Mouse (Mus musculus) megakaryocyte, adult 5-6 weeks (primary cell): ENCODE measurements at regions not wholly inside any gene's neighbourhood (a gene's known extent, or its start where the extent isn't known, plus 50 kb on each side); places are given as distances from the start of the nearest gene placed in this dataset.

Experiments used
- ATAC-seq: 2 replicates; pipeline ENCODE4 v1.8.0; 2016; ENCODE audit warnings: mild to moderate bottlenecking, inconsistent platforms; ENCODE audit not compliant: poor library complexity, severe bottlenecking

DNA sequence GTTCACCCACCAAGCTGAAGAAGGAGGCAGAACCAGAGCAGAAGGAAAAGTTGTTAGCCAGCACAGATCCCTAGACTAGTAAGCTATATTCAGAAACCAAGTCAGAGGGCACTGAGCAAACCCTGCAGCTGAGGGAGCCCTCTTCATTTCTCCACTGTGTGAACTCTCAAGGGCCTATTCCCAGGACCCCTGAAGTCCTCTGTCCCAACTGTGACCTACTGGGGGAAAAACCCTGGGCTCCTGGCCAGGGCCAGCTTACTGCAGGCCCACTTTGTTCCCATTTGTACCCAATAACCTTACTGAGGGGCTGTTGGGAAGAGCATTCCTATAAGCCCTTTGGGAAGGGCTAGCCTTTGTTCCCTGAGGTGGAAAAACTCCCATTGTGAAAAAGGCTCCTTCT lies 174.7 kb upstream of the Camk1g start:
- ATAC-seq = no peak

DNA sequence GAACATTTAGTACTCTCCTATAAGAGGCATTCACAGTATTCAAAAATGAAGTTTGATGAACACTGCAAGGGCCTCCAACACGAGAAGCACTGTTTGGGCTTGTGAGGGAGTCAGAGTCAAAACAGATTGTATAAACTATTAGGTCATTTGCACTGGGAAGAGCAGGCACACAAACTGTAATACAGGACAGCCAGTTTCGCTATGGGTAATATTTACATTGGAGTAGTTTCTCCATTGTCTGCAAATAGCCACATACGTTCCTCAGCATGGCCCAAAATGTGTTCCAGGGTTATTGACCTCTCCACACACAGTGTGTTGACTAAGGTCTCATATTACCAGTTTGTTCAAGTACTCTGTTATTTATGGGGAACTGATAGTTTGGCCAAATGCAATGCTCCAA lies 173.7 kb upstream of the Camk1g start:
- no peak for ATAC-seq

DNA sequence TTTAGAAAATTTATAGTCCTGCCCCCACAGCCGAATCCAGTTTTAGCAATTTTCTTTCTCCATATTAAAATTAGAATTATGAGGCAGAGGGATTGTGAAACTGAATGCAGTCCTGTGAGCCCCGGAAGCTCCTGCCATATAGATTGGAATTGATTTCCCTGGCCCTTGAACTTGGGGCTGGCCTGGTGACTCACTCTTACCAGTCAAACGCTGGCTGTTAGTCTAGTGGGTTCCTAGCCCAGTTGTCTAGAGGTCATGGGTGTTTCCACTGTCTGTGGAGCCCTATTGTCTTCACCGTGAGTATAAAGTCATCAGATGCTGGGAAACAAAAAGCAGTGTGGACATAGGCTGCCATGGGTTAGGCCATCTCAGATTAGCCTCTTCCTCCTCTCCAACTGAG lies 173.2 kb upstream of the Camk1g start:
- ATAC-seq = no peak

DNA sequence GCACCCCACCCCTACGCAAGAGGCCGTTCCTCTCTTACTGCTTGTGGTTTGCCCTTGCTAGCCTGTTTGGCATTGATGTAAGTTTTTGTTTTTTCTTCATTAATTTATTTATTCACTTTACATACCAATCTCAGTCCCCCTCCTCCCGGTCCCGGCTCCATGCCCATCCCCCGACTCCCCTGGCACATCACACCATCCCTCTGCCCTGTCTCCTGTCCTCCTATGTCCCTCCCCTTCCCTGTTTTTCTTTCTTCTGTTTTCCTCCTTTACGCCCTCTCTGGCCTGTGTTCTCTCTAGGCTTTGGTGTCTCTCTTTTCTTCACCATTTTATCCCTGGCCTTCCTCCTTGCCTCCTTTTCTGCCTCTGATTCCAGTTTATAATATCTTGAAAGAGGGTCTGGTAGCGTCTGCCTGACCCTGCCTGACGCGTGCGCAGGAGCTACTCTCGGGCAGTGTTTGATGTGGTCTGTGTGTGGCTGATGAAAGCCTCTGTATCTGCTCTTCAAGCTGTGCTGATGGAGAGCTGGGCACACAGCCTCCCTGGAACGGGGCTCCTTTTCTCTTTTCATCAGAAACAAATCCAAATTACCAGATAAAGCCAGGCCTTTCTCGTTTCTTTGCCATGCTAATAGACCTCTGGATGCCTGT lies 172.0 kb upstream of the Camk1g start:
- no peak for ATAC-seq

DNA sequence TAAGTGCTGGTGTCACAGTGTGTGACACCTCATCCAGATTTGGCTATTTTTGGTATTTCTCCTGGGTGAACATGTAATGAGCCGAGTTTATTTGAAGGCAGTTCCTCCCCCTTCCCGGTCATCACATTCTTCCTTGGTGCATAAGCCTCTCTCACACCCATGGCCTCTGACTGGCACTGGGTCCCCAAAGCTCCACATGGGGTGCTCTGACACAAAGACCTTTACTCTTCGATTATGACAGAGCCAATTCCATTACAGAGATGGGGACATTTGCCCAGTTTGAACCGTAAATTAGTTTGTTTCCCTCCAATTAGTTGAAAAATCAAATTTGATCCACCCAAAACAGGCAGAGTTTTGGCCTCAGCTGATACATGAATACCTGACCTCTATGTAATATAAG lies 171.2 kb upstream of the Camk1g start:
- ATAC-seq = no peak

DNA sequence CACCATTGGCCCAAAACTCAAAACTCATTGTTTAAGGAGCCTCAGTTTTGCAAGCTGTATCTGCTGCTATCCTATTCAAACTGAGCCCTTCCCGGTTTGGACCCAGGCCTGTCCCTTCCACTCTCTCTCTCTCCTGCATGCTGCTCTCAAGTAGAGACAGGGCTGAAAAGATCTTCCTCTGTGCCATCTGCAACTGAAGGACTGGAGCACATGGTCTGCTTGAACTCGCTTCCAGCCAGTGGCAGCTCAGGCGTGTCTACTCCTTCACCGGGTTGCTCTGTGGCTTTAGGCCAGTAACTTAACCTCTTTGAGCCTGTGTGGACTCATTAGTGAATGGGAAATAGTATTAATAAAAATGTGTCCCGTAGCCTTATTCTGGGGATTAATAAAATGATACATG lies 170.4 kb upstream of the Camk1g start:
- ATAC-seq = no peak

DNA sequence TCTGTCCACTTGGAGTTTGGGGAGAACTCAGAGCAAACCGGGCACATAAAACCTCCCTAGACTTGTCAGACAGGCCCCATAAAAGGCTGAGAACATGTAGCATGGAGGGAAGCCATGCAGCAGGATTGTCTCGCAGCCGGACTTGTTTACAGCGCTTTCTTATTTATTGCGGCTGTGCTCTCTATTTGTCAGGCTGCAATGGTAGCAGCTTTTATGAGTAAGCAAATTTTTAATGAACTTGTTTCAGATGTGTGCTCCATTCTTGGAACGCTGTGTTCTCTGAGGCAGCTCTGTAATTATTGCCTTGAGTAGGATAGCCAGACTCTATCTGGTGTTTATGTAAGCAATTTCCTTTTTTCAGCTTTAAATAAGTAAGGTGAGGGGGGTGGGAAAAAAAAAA lies 169.2 kb upstream of the Camk1g start:
- no peak for ATAC-seq

DNA sequence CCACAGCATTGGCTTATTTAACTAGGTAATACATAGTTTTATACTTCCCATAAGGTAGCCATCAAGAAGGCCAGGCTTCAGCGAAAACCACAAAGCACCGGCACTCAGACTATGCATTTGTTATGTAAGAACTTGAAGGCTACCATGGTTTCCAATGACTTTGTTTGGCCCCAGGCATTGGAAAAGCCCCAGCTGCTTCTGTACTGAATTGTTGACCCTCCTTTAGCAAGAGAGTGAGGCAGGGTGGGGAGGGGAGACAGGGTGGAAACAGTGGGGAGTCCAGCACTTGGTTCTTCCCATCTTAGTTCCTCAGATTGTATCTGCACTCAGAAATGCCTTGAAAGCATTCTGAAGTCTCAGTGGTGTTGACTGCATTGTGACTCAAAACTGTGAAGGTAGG lies 168.3 kb upstream of the Camk1g start:
- ATAC-seq = no peak

DNA sequence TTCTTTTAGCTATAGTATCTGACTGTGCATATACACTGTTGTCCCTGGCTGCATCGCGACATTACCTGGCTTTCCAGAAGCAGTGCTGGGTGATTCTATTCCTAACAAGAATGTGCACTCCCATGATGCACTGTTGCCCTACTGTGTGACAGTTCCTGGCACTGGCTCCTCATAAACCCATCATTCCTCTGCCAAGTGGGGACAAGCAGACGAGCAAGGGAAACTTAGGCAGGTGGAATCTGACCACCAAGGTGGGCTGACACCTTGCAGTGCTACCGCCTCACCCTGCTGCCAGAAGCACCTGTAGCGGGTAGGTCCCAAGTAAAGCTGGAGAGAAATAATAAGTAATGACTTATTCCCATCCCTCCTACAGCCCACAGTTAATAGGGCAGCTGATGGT lies 167.5 kb upstream of the Camk1g start:
- no peak for ATAC-seq

DNA sequence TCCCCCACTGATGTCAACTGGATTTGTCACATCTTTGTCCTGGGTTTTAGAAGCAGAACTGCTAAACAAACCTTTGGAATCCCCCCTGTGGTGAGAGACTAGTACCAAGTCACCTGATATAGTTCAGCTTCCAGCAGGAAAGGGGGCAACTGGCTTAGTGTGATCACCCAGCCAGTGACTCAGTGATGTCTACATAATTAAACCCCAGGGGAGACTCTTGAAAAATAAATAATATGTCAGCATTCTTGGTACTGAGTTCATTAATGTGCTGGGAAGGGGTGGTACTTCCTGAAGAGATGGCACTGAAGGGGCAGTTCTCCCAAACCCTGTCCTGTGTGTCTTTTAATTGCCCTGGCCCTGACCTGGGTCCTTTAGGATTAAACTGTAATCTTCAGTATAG lies 166.5 kb upstream of the Camk1g start:
- no peak for ATAC-seq

DNA sequence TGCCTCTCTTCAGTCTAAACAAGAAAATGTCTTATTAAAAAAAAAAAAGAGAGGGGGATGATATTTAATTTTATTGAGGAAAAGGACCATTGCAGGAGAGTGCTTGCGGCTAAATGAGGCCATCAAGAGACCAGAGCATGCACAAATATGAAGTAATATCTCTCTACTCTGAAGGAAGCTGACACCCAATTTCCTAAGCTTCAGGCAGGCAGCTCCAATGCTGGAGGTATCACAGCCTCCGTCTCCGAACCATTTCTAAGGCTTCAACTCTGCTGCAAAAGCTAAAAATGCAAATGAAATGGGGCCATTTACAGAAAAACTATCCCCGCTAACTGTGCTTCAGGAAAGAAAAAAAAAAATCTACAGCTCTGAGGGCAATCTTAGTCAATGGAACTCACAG lies 164.4 kb upstream of the Camk1g start:
- no peak for ATAC-seq

DNA sequence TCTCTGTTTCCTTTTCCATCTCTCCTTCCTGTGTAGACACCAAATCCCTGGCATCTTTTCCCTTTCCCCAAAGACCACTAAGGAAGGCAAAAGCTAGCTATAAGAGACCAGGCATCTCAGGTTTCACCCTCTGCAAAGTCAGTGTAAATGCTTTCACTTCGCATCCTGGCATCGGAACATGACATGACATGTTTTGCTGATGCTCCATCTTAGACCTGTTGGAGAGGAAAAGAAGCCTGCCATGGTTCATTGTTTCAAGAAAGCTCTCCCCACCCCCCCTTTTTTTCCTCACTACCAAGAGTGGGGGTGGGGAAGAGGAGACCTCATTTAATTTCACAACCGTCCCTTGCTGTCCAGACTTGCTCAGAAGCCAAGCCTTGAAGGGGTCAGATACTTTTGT lies 156.4 kb upstream of the Camk1g start:
- ATAC-seq = no peak

DNA sequence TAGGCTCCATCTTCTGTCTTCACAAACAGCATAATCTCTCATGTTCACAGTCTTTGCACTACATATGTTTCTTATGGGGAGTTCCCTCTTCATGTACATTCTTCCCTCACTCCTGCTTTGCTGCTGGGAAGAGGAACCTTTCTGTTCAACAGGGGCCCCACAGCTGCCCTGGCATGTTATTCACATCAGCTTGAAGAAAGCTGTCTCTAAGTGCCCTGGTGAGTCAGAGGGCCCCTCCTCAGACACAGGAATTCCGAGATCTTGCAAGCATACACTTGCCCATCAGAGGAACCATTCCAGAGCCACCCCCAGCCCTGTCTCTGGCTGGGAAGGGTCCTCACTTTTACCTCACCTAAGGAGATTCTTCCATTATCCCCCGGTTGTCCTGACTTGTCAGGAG lies 151.9 kb upstream of the Camk1g start:
- no peak for ATAC-seq

DNA sequence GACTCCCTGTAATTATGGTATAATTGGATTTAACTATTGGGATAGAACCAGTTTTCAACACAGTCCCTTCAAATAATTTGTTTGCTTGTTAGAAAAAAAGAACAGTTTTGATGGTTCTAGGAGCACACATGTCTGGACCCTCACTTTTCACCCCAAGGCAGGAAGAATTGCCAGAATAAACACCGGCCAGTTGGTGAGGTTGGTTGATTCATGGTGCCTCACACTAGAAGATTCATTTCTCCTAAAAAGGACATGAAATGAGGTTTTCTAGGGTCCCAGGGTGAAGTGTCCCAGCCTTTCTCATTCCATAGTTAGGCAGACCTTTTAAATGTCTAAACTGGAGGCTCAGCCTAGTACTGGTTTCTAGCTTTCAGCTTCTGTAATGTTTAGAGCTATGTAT lies 148.7 kb upstream of the Camk1g start:
- ATAC-seq = no peak

DNA sequence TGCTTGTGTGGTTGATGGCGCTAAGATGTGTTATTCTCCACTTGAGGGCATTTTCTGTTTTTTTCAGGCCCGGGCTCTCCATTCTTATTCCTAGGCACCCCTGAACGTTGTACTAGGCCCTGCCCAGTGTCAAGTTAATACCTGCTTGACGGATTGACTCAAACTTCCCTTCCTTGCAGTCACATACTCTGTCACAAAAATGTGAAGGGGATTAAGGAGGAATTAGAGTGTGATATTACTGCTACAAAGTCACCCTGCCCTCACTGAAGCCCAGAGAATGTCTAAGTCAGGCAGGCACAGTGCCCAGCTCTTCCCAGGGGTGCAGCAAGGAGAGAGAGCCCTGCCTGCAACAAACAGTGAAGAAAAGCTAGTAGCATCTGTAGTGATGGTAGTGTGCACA lies 147.9 kb upstream of the Camk1g start:
- ATAC-seq = no peak

DNA sequence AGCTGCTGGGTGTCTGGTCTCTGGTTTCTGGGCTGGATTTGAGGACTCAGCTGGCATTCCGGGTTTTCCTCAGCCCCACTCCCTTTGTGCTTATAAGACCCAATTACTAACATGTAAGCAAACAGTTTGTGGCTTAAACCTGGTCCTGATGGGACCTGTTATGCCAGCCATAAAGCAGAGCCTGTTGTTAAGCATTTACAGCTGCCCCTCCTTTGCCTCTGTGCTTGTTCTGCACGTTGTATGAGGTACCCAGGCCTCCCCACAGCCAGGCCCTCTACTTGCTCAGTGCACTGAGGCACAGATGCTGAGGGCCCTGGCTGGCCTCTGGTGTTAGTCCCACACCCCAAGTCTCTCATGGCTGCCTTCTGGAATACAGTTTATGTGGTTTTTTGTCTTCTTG lies 147.2 kb upstream of the Camk1g start:
- no peak for ATAC-seq

DNA sequence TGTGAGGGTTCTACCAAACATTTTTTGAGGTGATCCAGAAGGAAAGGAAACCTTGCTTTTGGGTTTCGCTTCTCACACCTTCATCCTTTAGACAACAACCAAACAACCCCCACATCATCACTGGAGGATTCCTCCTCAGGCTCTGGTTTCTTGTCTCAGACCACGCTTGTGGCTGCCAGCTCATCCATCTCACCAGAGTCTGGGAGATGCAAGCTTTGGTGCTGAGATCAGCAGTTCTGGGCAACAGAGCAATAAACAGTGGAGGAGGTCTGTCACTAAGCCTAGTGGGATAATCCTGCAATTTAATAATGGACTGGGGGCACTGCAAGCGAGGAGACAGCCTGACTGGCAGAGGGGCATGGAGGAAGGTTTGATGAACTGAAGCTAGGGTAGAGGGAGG lies 146.3 kb upstream of the Camk1g start:
- ATAC-seq = no peak

DNA sequence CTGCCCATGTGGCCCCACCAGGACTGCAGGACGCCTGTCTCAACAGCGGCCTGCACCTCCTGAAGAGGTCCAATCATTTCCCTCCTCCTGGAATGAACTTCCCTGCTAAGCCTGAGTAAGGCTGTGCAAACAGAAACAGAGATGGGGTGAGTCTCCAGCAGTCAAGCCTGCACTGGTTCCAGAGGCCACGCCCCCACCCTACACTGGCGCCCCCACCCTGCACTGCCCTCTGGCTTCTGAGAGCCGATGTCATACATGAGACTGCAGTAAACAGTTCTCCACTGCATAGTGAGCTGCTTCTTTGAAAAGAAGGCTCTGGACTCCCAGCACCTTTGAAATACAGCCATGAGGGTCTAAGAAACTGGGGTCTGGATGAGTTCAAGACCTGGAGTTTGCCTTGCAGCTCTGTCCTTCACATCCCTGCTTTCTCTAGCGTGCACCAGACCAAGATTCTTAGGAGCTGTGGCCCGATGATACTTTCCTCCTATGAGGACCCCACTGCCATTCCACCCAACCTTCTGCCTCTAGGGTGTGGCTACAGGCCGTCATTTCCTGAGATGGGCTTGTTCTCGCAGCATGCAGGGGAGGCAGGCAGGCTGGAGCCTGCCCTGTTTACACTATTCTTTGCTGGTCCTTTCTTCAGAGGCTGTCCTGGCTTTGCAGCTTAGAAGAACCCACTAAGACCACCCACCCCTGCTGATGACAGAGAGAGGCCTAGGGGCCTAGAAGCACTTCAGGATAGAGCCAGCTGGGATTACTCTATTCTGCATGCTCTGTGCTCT lies 144.0 kb upstream of the Camk1g start:
- no peak for ATAC-seq

DNA sequence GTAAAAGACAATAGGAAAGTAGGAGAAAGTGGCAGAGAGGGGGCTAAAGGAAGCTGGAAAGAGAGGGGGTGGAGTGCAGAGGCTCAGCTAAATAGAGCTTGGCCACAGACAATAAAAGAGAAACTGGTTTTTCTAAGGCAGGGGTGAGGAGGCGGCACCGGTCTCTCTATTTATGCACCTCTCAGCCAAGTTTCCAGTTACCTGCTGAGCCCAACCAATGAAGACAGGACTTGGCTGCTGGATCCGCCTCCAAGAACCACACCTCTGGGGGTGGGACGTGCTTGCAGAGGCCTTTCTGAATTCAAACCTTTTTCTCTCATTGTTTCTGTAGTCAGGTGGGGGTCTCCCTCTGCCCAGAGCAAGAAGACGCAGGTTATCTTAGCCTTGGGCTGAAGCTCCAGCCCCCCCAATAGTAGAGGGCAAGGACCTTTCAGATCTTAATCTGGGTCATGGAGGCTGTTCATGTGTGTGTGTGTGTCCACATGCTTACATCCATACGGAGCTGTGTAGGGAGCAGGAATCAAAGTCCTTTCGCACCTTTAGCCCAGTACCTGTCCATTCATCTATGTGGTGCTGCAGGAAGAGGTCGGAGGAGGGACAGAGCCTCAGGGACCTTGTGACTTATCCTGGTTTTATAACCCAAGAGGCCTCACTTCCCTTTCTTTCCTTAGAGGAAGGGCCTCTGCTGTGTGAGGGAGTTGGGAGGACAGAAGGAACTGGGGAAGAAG lies 140.1 kb upstream of the Camk1g start:
- ATAC-seq = no peak

DNA sequence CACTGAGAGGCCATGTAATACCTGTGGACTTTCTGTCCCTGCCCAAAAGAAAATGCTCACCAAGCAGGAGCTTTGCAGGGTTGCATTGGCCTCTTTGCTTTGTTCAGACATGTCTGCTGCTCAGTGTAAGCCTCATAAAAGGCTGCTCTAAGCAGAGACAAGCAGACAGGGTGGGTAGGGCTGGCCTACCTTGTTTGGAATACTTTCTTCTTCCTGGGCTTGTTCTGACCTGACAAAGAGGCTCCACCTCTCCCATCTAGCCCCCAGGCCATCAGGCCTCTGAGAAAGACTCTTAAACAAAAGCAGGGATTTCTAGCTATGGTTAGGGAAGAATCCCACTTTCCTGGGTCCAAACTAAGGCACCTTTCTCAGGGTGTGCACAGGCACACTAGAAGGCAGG lies 138.2 kb upstream of the Camk1g start:
- ATAC-seq = no peak

DNA sequence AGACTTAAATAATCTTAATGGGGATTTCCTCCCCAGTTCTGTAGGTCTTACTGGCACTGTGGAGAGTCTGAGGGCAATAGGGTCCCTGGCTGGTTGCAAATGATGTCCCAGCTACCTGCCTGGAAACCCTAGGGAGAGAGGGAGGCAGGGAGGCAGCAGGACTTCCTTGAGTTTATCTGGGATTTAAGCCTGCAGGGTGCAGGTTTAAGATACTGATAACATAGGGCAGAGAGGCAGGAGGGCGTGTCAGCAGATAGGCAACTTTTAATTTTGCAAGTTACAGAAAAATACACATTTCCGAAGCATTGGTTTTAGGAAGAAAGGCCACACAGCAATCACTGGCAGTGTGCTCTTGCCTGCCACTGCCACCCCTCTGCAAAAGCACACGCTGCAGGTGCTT lies 136.9 kb upstream of the Camk1g start:
- ATAC-seq = no peak

DNA sequence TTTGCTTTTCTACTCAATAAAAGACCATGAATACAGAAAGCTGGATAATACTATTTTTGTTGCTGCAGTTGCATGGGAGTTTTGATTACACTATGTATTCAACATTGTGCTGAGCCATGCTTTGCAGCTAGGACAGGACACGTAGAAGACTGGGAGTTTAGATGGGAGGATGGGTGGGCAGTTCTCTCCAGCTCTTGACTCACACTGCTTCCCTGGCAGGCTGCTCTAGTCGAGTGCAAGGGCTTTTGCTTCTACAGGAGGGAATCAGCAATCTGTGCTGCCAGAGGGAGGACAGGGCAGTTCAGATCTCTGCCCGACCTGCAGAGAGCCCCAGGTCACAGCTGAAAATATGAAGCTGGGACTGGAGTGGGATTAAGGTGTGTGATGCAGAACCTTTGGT lies 135.3 kb upstream of the Camk1g start:
- no peak for ATAC-seq
